Mouse (Mus musculus): ENCODE data around the gene Raly. TPM values are rescaled to one million over a fixed set of nuclear protein-coding genes. Genes with fewer than 3 reads are reported as not detected.

Gene Raly
- total RNA-seq (2023): 161 and 165 TPM in 2 replicates

GRCm38 (mm10) chr2:154790656-154791483, at the start of gene Raly, which contains the start of gene a:
Gene Raly, plus strand, starts transcription at chr2:154791096.
Gene a, plus strand, starts transcription at chr2:154791402.

GRCm38 (mm10) chr2:154769930-154770329, 21.0 kb upstream of the Raly start, which contains the start of gene Gm14214:
Gene Gm14214, minus strand, starts transcription at chr2:154770030.

GRCm38 (mm10) chr2:154892201-154893044, 101.5 kb downstream of the Raly start, which contains the start of gene Eif2s2:
Gene Eif2s2, minus strand, starts transcription at chr2:154892935.

Other genes with a start within 250 kb of the Raly start
- gene 1700003F12Rik, start 244.0 kb upstream of the Raly start, total RNA-seq (2023): 0.76 TPM in 1 of 2 replicates, not detected in the other
- 0.32 TPM in 1 of 2 replicates, not detected in the other for gene Actl10, start 239.3 kb upstream of the Raly start, total RNA-seq (2023)
- 1.1 and 2.1 TPM in 2 replicates for gene Necab3, start 232.2 kb upstream of the Raly start, total RNA-seq (2023)
- gene E2f1, start 221.2 kb upstream of the Raly start, total RNA-seq (2023): 14.2 and 18.8 TPM in 2 replicates
- gene Pxmp4, start 187.4 kb upstream of the Raly start, total RNA-seq (2023): 13.9 and 14.9 TPM in 2 replicates
- gene Zfp341, start 177.8 kb upstream of the Raly start, total RNA-seq (2023): 2.7 and 3.6 TPM in 2 replicates
- 0.91 TPM in 1 of 2 replicates, not detected in the other for gene 4930519P11Rik, start 177.7 kb upstream of the Raly start, total RNA-seq (2023)
- gene Chmp4b, start 139.4 kb upstream of the Raly start, total RNA-seq (2023): 203 and 242 TPM in 2 replicates
- gene Gm14214, start 21.1 kb upstream of the Raly start, total RNA-seq (2023): not detected in 2 replicates
- not detected in 2 replicates for gene a, start 306 bp downstream of the Raly start, total RNA-seq (2023)
- 43.9 and 45.8 TPM in 2 replicates for gene Eif2s2, start 101.8 kb downstream of the Raly start, total RNA-seq (2023)
- 0.16 TPM in 1 of 2 replicates, not detected in the other for gene Gm14226, start 227.2 kb downstream of the Raly start, total RNA-seq (2023)

Measured in neutrophil, adult 65 days (primary cell).